Mouse (Mus musculus) bone marrow, adult 2 months (tissue): ENCODE measurements around the gene Gadd45a. TPM values are rescaled to one million over a fixed set of nuclear protein-coding genes. Genes with fewer than 3 reads are reported as not detected.
"Not testable (repeated sequence)": the region's sequence is repeated elsewhere in the genome, so short reads cannot be mapped to it uniquely, and the experiment has no call there.

ENCODE experiments used
- H3K27ac ChIP-seq: fragments of 200-500 bp; 2 replicates; pipeline ENCODE4 v1.5.1; 2012; ENCODE audit warnings: low read depth, mild to moderate bottlenecking, control low read depth, inconsistent platforms, low read length; ENCODE audit not compliant: control insufficient read depth, poor library complexity, insufficient read depth
- H3K4me1 ChIP-seq: fragments of 200-500 bp; 2 replicates; pipeline ENCODE4 v1.6.1; 2011; ENCODE audit warnings: low read length; ENCODE audit not compliant: control insufficient read depth, insufficient read depth
- H3K4me3 ChIP-seq: fragments of 200-500 bp; replicated peaks from 2 replicates; pipeline ENCODE3; 2011; ENCODE audit warnings: mild to moderate bottlenecking, low read depth, low read length, control low read depth; ENCODE audit not compliant: control insufficient read depth
- CTCF ChIP-seq: fragments of 200-500 bp; IDR thresholded peaks from 2 replicates; pipeline ENCODE4 v1.5.1; 2011; ENCODE audit warnings: low read length, control low read depth; ENCODE audit not compliant: control insufficient read depth, insufficient read depth
- POLR2A ChIP-seq: fragments of 200-500 bp; IDR thresholded peaks from 2 replicates; pipeline ENCODE4 v1.6.1; 2011; ENCODE audit warnings: low read depth, mild to moderate bottlenecking, control low read depth, low read length, borderline replicate concordance; ENCODE audit not compliant: control insufficient read depth
- WGBS: fragments of 180-500 bp; shearing (Covaris S2); methylation state at CpG from one replicate; pipeline ENCODE4 v1.1.7; 2018; 5-methylcytosine and 5-hydroxymethylcytosine counted together
- polyA plus RNA-seq: library from polyadenylated mRNA; stranded (reverse); fragments of >200 nt; gene quantifications from 2 replicates; pipeline ENCODE4 v1.2.4, GENCODE M21; 2011; ENCODE audit warnings: low replicate concordance; ENCODE audit not compliant: missing spikeins, insufficient read depth, insufficient read length

Gadd45a gene
- polyA plus RNA-seq, 1 experiment = 120 TPM

DNA sequence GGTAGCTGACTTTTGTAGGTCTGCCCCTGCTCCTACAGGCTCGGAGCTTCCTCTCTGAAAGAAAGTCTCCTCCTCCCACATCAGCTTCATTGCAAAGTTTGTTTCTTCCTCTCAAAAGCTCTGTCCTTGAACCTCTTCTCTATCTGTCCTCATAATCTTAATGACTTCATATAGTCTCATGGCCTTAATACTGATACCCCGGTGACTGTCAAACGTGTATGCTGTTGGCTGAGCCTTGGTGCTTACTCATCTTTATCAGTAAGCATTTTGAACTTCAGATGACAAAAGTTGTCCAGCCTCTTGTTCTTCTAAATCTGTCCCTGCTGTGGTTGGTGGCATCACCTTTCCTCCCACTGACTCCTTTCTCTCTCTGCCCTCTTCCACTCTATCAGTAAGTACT is 8.2 kb upstream of the Gadd45a start:
- no peak overlapping the region for H3K27ac ChIP-seq
- 50% methylated on average over 3 of the region's 3 CpGs for WGBS
- no peaks in the 10 kb centered on the region; the same call in 1 of the 2 replicates for H3K4me1 ChIP-seq
- no peak for TF ChIP-seq POLR2A
- TF ChIP-seq CTCF = no peak
- no peak overlapping the region for H3K4me3 ChIP-seq

DNA sequence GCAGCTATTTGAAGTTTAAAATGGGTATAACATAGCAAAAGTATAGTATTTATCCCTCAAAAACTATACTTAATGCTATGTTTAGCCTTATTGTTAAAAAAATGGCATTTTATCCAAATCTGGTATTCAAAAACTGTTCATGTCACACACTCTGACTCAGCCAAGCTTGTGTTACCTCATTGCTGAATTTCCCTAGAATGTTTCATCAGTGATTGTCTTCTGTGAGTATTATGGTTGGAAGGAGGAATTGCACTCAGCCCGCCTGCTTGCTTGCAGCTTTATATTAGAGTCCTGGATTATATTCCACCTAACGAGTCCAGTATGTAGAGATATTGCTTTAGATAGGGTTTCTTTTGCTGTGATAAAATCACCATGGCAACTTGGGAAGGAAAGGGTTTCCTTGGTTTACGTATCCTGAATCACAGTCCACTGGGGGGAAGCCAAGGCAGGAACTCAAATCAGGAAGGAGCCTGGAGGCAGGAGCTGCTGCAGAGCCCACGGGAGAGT is 3.7 kb upstream of the Gadd45a start:
- H3K27ac ChIP-seq = no peak overlapping the region
- H3K4me1 ChIP-seq = no peaks in the 10 kb centered on the region; the same call in 1 of the 2 replicates
- 50% methylated on average over 4 of the region's 4 CpGs for WGBS
- no peak overlapping the region for H3K4me3 ChIP-seq
- no peak for TF ChIP-seq POLR2A
- TF ChIP-seq CTCF = no peak

DNA sequence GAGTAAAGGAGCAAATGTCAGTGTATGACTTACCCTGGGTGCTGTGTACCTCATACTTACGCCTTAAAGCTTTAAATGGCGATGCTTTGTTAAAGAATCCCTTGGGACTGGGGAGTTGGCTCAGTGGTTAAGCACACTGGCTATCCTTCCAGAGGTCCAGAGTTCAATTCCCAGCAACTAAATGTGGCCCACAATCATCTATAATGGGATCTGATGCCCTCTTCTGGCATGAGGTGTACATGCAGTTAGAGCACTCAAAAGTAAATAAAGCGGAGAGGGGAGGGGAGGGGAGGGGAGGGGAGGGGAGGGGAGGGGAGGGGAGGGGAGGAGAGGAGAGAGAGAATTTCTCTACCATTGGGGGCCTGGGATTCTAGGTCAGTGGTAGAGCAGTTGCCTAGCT is 1.7 kb upstream of the Gadd45a start:
- H3K4me1 ChIP-seq = no peaks in the 10 kb centered on the region; the same call in 1 of the 2 replicates
- WGBS = 74% methylated on average over 3 of the region's 3 CpGs
- TF ChIP-seq POLR2A (no peak), CTCF (no peak)
- no peak overlapping the region for H3K27ac ChIP-seq
- H3K4me3 ChIP-seq = no peak overlapping the region

DNA sequence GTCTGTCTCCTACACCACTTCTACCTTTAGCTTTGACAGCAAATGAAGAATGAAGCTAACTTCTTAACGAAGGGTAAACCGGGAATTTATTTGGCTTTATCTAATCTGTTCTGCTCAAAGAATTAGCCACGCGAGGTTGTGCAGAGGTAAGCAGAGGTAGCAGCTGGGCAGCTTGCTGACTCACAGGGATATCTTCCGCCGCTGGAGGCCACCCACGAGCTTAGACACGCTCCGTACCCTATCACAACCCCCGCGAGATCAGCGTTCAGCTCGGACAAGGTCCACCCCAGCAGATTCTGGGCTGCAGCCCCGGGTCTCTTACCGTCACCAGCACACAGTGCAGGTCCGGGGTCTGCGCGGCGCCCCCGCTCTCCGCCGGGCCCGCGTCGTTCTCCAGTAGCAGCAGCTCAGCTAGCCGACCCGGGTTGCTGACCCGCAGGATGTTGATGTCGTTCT is 873 bp downstream of the Gadd45a start:
- H3K27ac ChIP-seq = peak overlapping the region; percentile 99
- under 1% methylated on average over 29 of the region's 29 CpGs for WGBS

DNA sequence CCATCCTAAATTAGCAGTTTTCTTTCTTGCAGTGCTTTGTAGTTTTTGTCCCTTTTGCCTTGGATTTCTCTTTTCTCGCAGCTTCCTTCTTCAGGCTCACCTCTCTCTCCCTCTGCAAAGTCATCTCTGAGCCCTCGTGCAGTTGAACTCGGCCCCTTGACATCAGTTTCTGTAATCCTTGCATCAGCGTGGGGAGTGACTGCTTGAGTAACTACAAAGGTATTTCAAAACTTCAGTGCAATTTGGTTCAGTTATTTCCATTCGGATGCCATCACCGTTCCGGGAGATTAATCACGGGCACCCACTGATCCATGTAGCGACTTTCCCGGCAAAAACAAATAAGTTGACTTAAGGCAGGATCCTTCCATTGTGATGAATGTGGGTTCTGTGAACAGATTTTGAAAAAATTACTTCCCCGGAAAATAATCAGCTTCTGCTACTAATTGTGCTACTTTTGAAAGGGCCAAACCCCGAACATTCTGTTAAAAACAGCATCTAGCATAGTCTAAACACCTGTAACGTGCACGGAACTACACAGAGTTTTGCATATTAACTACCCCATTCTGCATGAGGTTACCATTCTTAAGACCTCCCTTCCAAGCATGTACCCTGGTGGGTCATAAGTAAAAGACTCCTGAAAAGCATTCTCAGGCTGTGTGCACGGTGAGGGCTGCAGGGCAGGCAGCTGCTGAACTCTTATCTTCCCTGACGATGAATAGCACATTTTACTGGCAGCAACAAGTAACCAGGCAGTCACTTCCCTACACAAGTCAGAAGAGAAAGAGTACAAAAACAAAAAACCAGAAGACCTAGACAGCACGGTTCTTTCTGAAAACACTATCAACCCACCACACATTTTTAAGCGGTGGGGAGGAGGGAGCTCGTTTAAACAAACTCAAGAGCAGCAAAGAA is 1.6 kb downstream of the Gadd45a start:
- no peak for TF ChIP-seq CTCF
- TF ChIP-seq POLR2A = no peak; the same call in 1 of the 2 replicates

More for the DNA sequence above, 873 bp downstream of the Gadd45a start:
- Histone ChIP-seq H3K4me3 (peak overlapping the region; percentile 99), H3K4me1 (no peaks in the 10 kb centered on the region; the same call in 1 of the 2 replicates)
- peak; percentile 76; the same call in 1 of the 2 replicates for TF ChIP-seq POLR2A
- TF ChIP-seq CTCF = peak; percentile 86

DNA sequence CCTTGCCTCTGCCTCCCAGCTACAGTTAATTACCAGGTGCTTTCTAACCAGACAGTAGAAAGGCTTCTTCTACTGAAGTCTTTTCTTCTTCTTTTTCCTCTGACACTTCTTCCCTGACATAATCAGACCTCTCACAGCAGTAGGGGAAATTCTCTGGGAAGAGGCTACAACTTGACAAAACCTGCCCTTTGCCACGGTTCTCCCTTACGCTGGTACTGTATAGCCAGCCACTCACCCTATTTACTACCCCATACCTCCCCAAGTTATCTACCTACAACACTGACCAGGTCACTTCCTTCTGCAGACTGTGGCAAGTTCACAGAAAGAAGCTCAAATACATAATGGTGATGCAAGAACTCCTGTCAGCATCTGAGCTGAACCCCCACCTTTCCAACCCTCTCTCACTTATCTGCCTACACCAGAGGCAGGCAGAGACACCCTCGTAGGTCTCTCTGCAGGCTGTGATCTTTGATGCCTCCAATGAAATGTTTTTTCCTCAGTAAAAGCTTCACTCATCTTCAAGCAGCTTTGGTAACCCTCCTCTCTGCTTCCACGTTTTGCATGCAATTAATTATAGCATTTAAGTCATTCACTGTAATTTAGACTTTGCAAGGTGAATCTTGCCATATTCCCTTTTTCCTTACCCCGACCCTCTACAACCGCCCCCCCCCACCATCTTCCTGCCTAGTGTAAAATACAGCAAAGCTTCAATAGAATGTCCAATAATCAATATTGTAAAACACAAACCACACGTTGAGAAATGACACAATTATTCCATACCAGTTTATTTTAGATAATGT is 2.7 kb downstream of the Gadd45a start:
- peak overlapping the region; percentile 66 for H3K27ac ChIP-seq
- peak overlapping the region; percentile 54 for H3K4me3 ChIP-seq
- WGBS = 24% methylated on average over 7 of the region's 7 CpGs
- TF ChIP-seq CTCF (no peak), POLR2A (no peak)
- H3K4me1 ChIP-seq = no peaks in the 10 kb centered on the region; the same call in 1 of the 2 replicates

More for the DNA sequence above, 1.6 kb downstream of the Gadd45a start:
- Histone ChIP-seq H3K4me1 (no peaks in the 10 kb centered on the region; the same call in 1 of the 2 replicates), H3K27ac (peak overlapping the region; percentile 99), H3K4me3 (peak overlapping the region; percentile 99)
- WGBS = 16% methylated on average over 19 of the region's 19 CpGs

DNA sequence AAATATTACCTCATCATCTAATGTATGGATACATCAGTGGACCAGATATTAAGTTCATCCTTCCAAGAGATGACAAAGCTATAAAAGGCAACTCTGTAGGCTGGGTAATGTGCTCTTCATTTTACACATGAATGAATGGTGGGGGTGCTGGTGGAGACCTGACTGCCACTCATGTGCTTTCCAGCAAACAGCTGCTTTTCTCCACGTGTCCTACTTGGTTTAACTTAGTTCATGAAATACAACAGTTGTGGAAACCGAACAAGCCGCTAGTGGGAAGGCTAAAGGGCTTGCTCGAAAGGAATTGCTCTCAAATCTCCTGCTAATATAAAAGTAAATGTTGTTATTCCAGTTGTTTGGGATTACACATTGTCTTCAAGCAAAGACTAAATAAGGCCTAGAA is 3.7 kb downstream of the Gadd45a start:
- 76% methylated on average over 4 of the region's 4 CpGs for whole genome bisulfite sequencing
- TF ChIP-seq POLR2A (no peak), CTCF (no peak)
- Histone ChIP-seq H3K27ac (no peak overlapping the region; the same call in 1 of the 2 replicates), H3K4me1 (no peaks in the 10 kb centered on the region; the same call in 1 of the 2 replicates), H3K4me3 (no peak overlapping the region)

DNA sequence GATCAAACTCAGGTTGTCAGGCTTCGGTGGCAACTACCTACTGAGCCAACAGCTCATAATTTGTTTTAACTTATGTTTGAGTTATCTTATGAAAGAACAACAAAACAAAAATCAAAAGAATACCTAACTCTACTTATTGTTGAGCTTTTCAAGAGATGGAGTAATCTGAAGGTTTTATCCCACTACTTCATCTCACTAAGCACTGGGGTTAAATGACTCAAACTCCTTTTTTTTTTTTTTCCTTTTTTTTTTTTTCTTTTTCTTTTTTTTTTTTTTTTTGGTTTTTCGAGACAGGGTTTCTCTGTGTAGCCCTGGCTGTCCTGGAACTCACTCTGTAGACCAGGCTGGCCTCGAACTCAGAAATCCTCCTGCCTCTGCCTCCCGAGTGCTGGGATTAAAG is 4.3 kb downstream of the Gadd45a start:
- not testable (repeated sequence) for H3K27ac ChIP-seq, H3K4me1 ChIP-seq, H3K4me3 ChIP-seq
- WGBS = 91% methylated on average over 3 of the region's 4 CpGs

DNA sequence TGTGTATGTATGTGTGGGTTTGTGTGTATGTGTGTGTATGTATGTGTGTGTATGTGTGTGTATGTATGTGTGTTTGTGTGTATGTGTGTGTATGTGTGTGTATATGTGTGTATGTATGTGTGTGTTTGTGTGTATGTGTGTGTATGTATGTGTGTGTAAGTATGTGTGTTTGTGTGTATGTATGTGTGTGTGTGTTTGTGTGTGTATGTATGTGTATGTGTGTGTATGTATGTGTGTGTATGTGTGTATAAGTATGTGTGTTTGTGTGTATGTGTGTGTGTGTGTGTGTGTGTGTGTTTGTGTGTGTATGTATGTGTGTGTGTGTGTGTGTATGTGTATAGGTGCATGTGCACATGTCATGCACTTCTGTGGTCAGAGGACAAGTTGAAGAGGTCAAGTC is 4.7 kb downstream of the Gadd45a start:
- not testable (repeated sequence) for H3K4me3 ChIP-seq, H3K27ac ChIP-seq, H3K4me1 ChIP-seq
